Mouse (Mus musculus) midbrain, postnatal 0 days (tissue): Measurements from ENCODE around the gene Taok1. TPM values are rescaled to one million over a fixed set of nuclear protein-coding genes. Genes with fewer than 3 reads are reported as not detected.

Experiments used
- ATAC-seq: fragments of 200-750 bp; cut with Nextera tagmentation; 2 replicates; pipeline ENCODE4 v1.8.0; 2017; ENCODE audit warnings: moderate number of reproducible peaks, mild to moderate bottlenecking, moderate TSS enrichment, moderate library complexity; ENCODE audit not compliant: low FRiP score
- DNase-seq: peaks from one replicate; pipeline ENCODE4 v3.0.0-alpha.2; 2015; ENCODE audit warnings: low spot score
- H3K27ac ChIP-seq: fragments of 300-500 bp; sonication (generic); 2 replicates; pipeline ENCODE4 v1.5.1; 2014; ENCODE audit warnings: low read depth, mild to moderate bottlenecking, low read length, mixed read lengths
- H3K27me3 ChIP-seq: fragments of 300-500 bp; sonication (generic); 2 replicates; pipeline ENCODE4 v1.6.1; 2014; ENCODE audit warnings: low read length, control low read depth, mixed read lengths; ENCODE audit not compliant: insufficient read depth
- H3K36me3 ChIP-seq: fragments of 300-500 bp; sonication (generic); 2 replicates; pipeline ENCODE4 v1.6.1; 2014; ENCODE audit warnings: low read length, control low read depth, mixed read lengths; ENCODE audit not compliant: insufficient read depth
- H3K4me1 ChIP-seq: fragments of 300-500 bp; sonication (generic); 2 replicates; pipeline ENCODE4 v1.6.1; 2014; ENCODE audit warnings: mild to moderate bottlenecking, control low read depth, antibody characterized with exemption, low read length, mixed read lengths; ENCODE audit not compliant: insufficient read depth
- H3K4me2 ChIP-seq: fragments of 300-500 bp; sonication (generic); 2 replicates; pipeline ENCODE4 v1.6.1; 2014; ENCODE audit warnings: low read depth, mild to moderate bottlenecking, low read length, mixed read lengths; ENCODE audit not compliant: poor library complexity, severe bottlenecking
- H3K4me3 ChIP-seq: fragments of 300-500 bp; sonication (generic); 2 replicates; pipeline ENCODE4 v1.5.1; 2014; ENCODE audit warnings: low read depth, mild to moderate bottlenecking, low read length, moderate library complexity
- H3K9ac ChIP-seq: fragments of 300-500 bp; sonication (generic); replicated peaks from 2 replicates; pipeline ENCODE4 v1.6.1; 2014; ENCODE audit warnings: mild to moderate bottlenecking, low read length, moderate library complexity, mixed read lengths; ENCODE audit not compliant: poor library complexity, severe bottlenecking
- H3K9me3 ChIP-seq: fragments of 300-500 bp; sonication (generic); 2 replicates; pipeline ENCODE4 v1.6.1; 2016; ENCODE audit warnings: low read length, control low read depth
- CTCF ChIP-seq: IDR thresholded peaks from 2 replicates; pipeline ENCODE4 v1.5.1; 2016; ENCODE audit warnings: antibody characterized with exemption, mild to moderate bottlenecking
- WGBS: fragments of 180-500 bp; shearing (Covaris S2); extraction: QIAGEN DNeasy Blood & Tissue Kit; methylation state at CpG from one replicate; pipeline ENCODE4 v1.1.7; 2014; 5-methylcytosine and 5-hydroxymethylcytosine counted together
- polyA plus RNA-seq: library from polyadenylated mRNA; unstranded; fragments of >200 nt; fragmentation: Nextera tagmentation; extraction: Ambion mirVana; gene quantifications from 2 replicates; pipeline ENCODE4 v1.2.1, GENCODE M21; 2015
- total RNA-seq: library from RNA; depleted of rRNA; stranded (reverse); fragments of >200 nt; gene quantifications from 2 replicates; pipeline ENCODE4 v1.2.3, GENCODE M21; 2014; rRNA removed

Taok1 gene
- total and polyA plus RNA-seq, 2 experiments from 2014 or later: 32.6 to 69.7 TPM

DNA sequence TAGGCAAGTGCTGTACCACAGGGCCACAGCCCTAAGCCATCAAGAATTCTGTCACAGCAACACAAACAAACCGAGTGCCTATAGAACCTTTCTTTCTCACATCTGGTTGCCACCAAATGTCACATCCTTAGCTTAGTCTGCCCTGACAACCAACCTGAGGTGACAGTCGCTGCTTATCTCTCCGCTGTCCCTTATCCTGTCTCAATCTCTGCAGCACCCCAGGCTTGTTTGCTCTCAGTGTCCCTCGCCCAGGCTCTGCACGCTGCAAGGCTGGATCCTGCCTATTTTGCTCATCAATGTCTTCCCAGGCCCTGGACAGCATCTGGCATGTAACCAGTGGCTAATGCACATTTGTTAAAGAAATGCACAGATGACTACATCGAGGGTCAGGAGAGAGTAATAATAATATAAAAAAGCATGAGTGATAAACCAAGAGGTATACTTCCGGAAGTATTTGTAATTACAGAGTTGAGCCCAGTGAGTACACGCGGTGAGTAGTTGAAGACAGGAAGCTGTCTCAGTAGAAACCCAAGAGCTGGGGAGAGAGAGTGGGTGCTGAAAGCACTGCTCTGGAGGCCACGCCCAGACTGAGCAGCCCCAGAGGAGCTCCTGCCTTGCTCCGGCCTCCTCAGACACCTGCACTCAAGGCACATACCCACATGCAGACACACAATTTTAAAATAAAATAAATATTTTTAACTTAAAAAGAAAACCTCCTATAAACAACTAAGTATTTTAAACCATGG is 123.9 kb downstream of the Taok1 start:
- no peak overlapping the region for H3K27ac ChIP-seq
- no peak overlapping the region for H3K4me3 ChIP-seq
- no peaks in the 10 kb centered on the region for H3K9me3 ChIP-seq
- no peaks in the 10 kb centered on the region for H3K36me3 ChIP-seq
- 76% methylated on average over 11 of the region's 11 CpGs for WGBS
- H3K4me1 ChIP-seq: peaks cover 28% of the 10 kb centered on the region; the same call in 1 of the 2 replicates
- no peak for ATAC-seq
- no peak for DNase-seq
- H3K4me2 ChIP-seq: no peak overlapping the region
- TF ChIP-seq CTCF: no peak
- no peak overlapping the region for H3K9ac ChIP-seq
- H3K27me3 ChIP-seq: no peaks in the 10 kb centered on the region

DNA sequence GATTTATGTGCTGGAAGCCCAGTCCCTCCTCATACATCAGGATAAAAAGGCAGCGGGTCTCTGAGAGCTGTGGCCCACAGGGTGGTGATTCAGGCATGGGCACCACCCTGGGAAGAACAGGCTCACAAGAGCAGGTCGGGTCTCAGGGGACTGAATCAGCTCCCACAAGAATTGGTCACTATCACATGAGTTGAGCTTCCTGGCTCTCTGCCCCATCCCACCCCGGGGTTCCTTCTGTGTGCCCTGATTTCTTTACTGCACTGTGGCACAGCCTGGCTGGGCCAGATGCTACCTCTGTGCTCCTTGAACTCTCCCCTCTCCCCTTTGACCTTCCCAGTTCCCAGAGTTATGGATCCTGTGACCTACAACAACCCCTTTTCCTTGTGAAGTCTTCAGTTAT is 124.6 kb downstream of the Taok1 start:
- Histone ChIP-seq H3K4me3 (no peak overlapping the region), H3K9me3 (no peaks in the 10 kb centered on the region), H3K4me2 (no peak overlapping the region), H3K36me3 (no peaks in the 10 kb centered on the region), H3K4me1 (peaks cover 27% of the 10 kb centered on the region; the same call in 1 of the 2 replicates), H3K27ac (no peak overlapping the region), H3K27me3 (no peaks in the 10 kb centered on the region), H3K9ac (no peak overlapping the region)
- no peak for DNase-seq
- ATAC-seq: no peak
- TF ChIP-seq CTCF: no peak
- 78% methylated on average over 3 of the region's 3 CpGs for WGBS

Other genes starting within 250 kb of the Taok1 start
- gene Coro6, start 145.4 kb downstream of the Taok1 start, total RNA-seq: 1.1 and 2.2 TPM in 2 replicates
- gene Coro6, start 145.4 kb downstream of the Taok1 start, polyA plus RNA-seq: 0.65 and 0.70 TPM in 2 replicates
- 70.3 and 75.5 TPM in 2 replicates for gene Ankrd13b, start 118.1 kb downstream of the Taok1 start, total RNA-seq
- gene Ankrd13b, start 118.1 kb downstream of the Taok1 start, polyA plus RNA-seq: 41.5 and 43.6 TPM in 2 replicates
- gene Git1, start 114.3 kb downstream of the Taok1 start, total RNA-seq: 111 and 143 TPM in 2 replicates
- gene Git1, start 114.3 kb downstream of the Taok1 start, polyA plus RNA-seq: 18.5 and 19.6 TPM in 2 replicates
- 3.6 and 4.2 TPM in 2 replicates for gene Abhd15, start 92.7 kb downstream of the Taok1 start, total RNA-seq
- gene Abhd15, start 92.7 kb downstream of the Taok1 start, polyA plus RNA-seq: 1.6 and 1.8 TPM in 2 replicates
- 7.5 and 7.8 TPM in 2 replicates for gene Trp53i13, start 91.8 kb downstream of the Taok1 start, total RNA-seq
- gene Trp53i13, start 91.8 kb downstream of the Taok1 start, polyA plus RNA-seq: 11.4 and 11.5 TPM in 2 replicates
- gene Gm10392, start 88.6 kb downstream of the Taok1 start, total RNA-seq: not detected in 2 replicates
- not detected in 2 replicates for gene Gm10392, start 88.6 kb downstream of the Taok1 start, polyA plus RNA-seq
- 42.9 and 46.3 TPM in 2 replicates for gene Nufip2, start 78.3 kb upstream of the Taok1 start, total RNA-seq
- gene Nufip2, start 78.3 kb upstream of the Taok1 start, polyA plus RNA-seq: 3.0 and 5.3 TPM in 2 replicates
- not detected in 2 replicates for gene Cryba1, start 117.5 kb upstream of the Taok1 start, total RNA-seq
- 0.21 TPM in 1 of 2 replicates, not detected in the other for gene Cryba1, start 117.5 kb upstream of the Taok1 start, polyA plus RNA-seq
- gene Myo18a, start 155.4 kb upstream of the Taok1 start, total RNA-seq: 74.2 and 82.0 TPM in 2 replicates
- gene Myo18a, start 155.4 kb upstream of the Taok1 start, polyA plus RNA-seq: 30.4 and 35.0 TPM in 2 replicates
- not detected in 2 replicates for gene Gm10277, start 179.9 kb upstream of the Taok1 start, total RNA-seq
- gene Gm10277, start 179.9 kb upstream of the Taok1 start, polyA plus RNA-seq: 0.44 and 1.0 TPM in 2 replicates